Mouse (Mus musculus): ENCODE results near the gene Syce2. TPM values are rescaled to one million over a fixed set of nuclear protein-coding genes. Genes with fewer than 3 reads are reported as not detected.

Gene Syce2
- polyA plus RNA-seq, 1 experiment = 1.8 TPM

DNA sequence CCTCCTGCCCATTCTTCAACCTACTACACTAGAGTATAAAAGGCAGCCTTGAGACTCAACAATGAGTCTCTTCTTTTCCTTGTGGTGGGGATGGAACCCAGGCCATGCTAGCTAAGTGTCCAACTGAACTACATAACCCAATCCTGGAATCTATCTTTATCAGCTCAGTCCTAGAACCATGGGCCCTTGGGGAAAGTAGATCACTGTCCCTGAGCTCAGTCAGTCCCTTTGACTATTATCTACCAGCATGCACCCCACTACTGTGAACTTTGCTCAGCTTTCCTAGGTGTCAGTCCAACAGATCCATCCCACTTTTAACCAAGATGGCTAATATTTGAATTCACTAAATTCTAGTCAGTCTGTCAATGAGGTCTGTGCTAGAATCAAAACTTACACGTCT is 30.4 kb upstream of the Syce2 start:
- Histone ChIP-seq H3K4me1 (ENCODE audit: control insufficient read depth, insufficient read depth, low read length) (peaks cover 9% of the 10 kb centered on the region), H3K4me3 (replicated peaks; ENCODE audit: extremely low read depth, low read depth, low read length) (no peak overlapping the region)
- 65% methylated on average over 1 of the region's 1 CpGs for WGBS
- no peak for TF ChIP-seq POLR2A (IDR thresholded peaks at IDR 0.05; ENCODE audit: borderline replicate concordance, extremely low read depth, low read depth, low read length)
- no peak for TF ChIP-seq CTCF (IDR thresholded peaks at IDR 0.05; ENCODE audit: insufficient read depth, low read length)
- DNase-seq = no peak

GRCm38 (mm10) chr8:84844397-84845070 is 27.4 kb upstream of the Syce2 start:
- WGBS = 63% methylated on average over 9 of the region's 9 CpGs
- no peak for DNase-seq
- Histone ChIP-seq H3K4me1 (ENCODE audit: control insufficient read depth, insufficient read depth, low read length) (peaks cover 9% of the 10 kb centered on the region), H3K4me3 (replicated peaks; ENCODE audit: extremely low read depth, low read depth, low read length) (no peak overlapping the region)
- TF ChIP-seq CTCF (IDR thresholded peaks at IDR 0.05; ENCODE audit: insufficient read depth, low read length) (no peak), POLR2A (IDR thresholded peaks at IDR 0.05; ENCODE audit: borderline replicate concordance, extremely low read depth, low read depth, low read length) (no peak)

DNA sequence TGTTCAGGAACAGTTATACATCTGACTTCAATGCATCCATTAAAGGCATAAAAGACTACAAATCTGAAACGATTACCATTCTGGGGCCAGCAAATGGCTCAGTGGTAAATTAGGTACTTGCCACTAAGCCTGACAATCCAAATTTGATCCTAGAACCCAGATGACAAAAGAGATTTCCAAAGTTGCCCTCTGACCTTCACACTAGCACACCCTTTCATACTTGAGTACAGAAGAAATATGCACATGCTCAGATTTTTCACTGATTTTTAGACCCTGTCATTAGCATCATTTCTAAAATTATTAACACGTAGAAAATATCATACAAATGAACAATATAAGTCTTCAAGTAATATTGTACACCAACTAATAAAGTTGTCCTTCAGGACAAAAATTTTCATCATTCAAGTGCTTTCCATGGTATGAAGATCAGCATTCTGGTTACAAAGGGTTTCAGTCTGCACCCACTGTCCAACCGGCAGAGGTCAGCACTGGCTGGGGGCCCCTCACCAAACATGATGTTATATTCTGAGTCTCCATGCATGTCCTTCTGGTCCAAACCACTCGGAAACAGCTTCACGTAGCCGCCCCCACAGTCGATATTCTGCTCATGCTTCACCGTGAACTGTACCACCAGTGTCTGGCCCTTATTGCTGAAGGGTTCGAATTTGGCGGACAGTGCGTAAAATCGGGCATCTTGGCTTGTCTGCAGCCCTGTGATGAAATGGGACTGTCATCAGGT is 26.4 kb upstream of the Syce2 start:
- peak; percentile 25 for DNase-seq
- WGBS = 7% methylated on average over 12 of the region's 12 CpGs
- H3K4me1 ChIP-seq (ENCODE audit: control insufficient read depth, insufficient read depth, low read length) = peaks cover 9% of the 10 kb centered on the region
- peak overlapping the region; percentile 88 for H3K4me3 ChIP-seq (replicated peaks; ENCODE audit: extremely low read depth, low read depth, low read length)
- TF ChIP-seq POLR2A (IDR thresholded peaks at IDR 0.05; ENCODE audit: borderline replicate concordance, extremely low read depth, low read depth, low read length) = no peak
- peak; percentile 44; the same call in 1 of the 2 replicates for TF ChIP-seq CTCF (IDR thresholded peaks at IDR 0.05; ENCODE audit: insufficient read depth, low read length)

- H3K4me3 ChIP-seq (replicated peaks; ENCODE audit: extremely low read depth, low read depth, low read length) = peak overlapping the region; percentile 88
- DNase-seq = no peak
- WGBS = under 1% methylated on average over 30 of the region's 30 CpGs
- TF ChIP-seq POLR2A (IDR thresholded peaks at IDR 0.05; ENCODE audit: borderline replicate concordance, extremely low read depth, low read depth, low read length) = no peak
- no peak for TF ChIP-seq CTCF (IDR thresholded peaks at IDR 0.05; ENCODE audit: insufficient read depth, low read length)
- H3K4me1 ChIP-seq (ENCODE audit: control insufficient read depth, insufficient read depth, low read length) = peaks cover 7% of the 10 kb centered on the region
Observed at GRCm38 (mm10) chr8:84846094-84846721, 25.7 kb upstream of the Syce2 start.

DNA sequence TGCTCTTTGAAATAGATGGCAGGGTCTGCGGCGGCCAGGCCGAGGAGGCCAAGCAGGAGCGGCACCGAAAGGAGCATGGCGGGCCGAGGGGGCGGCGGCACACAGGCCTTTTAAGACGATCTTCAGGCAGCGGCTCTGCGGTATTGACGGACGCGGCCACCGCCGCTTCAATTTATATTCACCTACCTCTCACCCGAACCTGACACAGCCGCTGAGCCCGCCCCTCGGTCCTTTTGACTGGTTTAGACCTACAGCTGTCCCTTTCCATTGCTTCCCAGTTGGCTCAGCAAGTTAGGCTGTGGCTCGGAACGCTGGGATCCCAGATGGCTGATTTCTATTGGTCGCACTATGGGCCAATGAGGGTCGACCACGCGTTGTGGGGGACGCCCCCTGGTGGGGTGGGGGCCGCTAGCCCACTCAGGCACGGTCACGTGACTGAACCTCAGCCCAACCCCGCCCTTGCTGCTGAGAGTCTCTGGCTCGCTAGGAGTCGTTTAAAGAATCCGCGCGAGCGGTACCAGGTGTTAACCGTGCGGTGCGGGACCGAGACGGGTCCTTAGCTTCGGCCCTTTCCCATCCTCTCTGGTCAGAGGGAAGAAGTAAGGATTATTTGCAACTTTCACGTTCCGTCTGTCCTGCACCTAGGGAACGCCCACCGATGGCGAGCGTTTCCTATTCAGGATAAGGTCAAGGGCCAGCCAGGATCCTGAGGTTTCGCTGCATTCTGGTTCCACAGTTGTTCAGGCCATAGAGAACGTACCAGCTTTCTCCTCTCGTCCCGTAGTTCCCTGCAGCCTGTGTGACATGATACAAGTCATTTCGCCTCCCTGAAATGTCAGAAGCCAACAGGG is 25.0 kb upstream of the Syce2 start, which contains the start of gene Calr:
Gene Calr, minus strand, starts transcription at position 213 of the 851 bp plus-strand sequence.
- Histone ChIP-seq H3K4me3 (replicated peaks; ENCODE audit: extremely low read depth, low read depth, low read length) (peak within 1 kb of the TSS; percentile 88), H3K4me1 (ENCODE audit: control insufficient read depth, insufficient read depth, low read length) (peaks cover 7% of the 10 kb centered on the region)
- DNase-seq = peak; percentile 98
- TF ChIP-seq POLR2A (IDR thresholded peaks at IDR 0.05; ENCODE audit: borderline replicate concordance, extremely low read depth, low read depth, low read length) (peak; percentile 98), CTCF (IDR thresholded peaks at IDR 0.05; ENCODE audit: insufficient read depth, low read length) (no peak)
- WGBS = under 1% methylated on average over 55 of the region's 55 CpGs

DNA sequence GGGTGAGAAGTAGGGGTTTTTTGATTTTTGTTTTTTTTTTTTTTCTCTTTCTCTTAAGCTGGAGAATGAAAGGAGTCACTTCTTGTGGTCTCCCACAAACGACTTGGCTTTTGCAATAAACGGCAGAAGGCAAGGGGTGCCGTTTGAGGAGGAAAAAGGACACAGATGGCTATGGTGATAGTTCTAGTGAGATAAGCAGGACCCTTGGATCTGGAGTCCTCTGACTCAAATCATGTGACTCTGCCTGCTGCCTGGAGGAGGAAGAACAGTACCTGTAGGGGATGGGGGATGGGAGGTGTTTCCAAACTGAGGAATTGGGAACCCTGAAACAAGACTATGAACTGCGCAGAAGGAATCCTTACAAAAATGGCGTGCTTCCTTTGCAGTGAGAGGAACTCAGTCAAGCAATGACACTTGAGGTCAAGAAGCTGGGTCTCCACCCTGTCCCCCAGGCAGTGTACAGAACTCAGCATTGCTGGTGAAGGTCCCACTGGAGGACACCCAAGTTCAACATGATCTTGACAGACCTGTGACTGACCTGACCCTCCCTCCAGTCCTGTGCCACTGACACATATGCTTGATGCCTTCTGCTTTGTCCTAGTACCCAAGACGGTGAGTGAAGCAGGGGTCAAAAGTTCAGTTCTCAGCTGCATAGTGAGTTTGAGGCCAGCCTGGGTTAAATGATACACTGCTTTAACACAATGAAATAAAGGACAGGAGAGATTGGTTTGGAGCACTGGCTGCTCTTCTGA is 24.1 kb upstream of the Syce2 start:
- no peak for TF ChIP-seq CTCF (IDR thresholded peaks at IDR 0.05; ENCODE audit: insufficient read depth, low read length)
- no peak for TF ChIP-seq POLR2A (IDR thresholded peaks at IDR 0.05; ENCODE audit: borderline replicate concordance, extremely low read depth, low read depth, low read length)
- no peak overlapping the region for H3K4me3 ChIP-seq (replicated peaks; ENCODE audit: extremely low read depth, low read depth, low read length)
- no peak for DNase-seq
- WGBS = 40% methylated on average over 6 of the region's 6 CpGs
- peaks cover 7% of the 10 kb centered on the region for H3K4me1 ChIP-seq (ENCODE audit: control insufficient read depth, insufficient read depth, low read length)

DNA sequence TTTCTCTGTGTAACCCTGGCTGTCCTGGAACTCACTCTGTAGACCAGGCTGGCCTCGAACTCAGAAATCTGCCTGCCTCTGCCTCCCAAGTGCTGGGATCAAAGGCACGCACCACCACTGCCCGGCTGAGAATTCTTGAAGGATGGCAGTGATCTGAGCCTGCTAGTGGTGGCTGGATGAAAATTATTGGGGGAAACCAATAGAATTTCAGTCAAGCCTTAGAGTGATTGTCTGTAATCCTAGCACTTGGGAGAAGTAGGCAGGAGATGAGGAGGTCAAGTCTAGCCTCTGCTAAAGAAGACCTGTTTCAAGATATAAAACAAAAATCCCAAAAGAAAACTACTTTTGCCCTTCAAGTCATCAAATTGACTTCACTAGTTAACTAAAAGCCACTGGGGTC is 15.5 kb upstream of the Syce2 start:
- 90% methylated on average over 3 of the region's 3 CpGs for WGBS
- no peak for DNase-seq
- TF ChIP-seq CTCF (IDR thresholded peaks at IDR 0.05; ENCODE audit: insufficient read depth, low read length) (no peak), POLR2A (IDR thresholded peaks at IDR 0.05; ENCODE audit: borderline replicate concordance, extremely low read depth, low read depth, low read length) (no peak)
- H3K4me3 ChIP-seq (replicated peaks; ENCODE audit: extremely low read depth, low read depth, low read length) = no peak overlapping the region
- peaks cover 3% of the 10 kb centered on the region for H3K4me1 ChIP-seq (ENCODE audit: control insufficient read depth, insufficient read depth, low read length)

GRCm38 (mm10) chr8:84856864-84857441 is 15.0 kb upstream of the Syce2 start, which contains the start of gene Farsa:
Gene Farsa (plus strand): TSS chr8:84856989.
- WGBS = under 1% methylated on average over 39 of the region's 39 CpGs
- peak; percentile 88 for DNase-seq
- Histone ChIP-seq H3K4me1 (ENCODE audit: control insufficient read depth, insufficient read depth, low read length) (peaks cover 3% of the 10 kb centered on the region), H3K4me3 (replicated peaks; ENCODE audit: extremely low read depth, low read depth, low read length) (peak within 1 kb of the TSS; percentile 79)
- peak; percentile 95 for TF ChIP-seq POLR2A (IDR thresholded peaks at IDR 0.05; ENCODE audit: borderline replicate concordance, extremely low read depth, low read depth, low read length)
- no peak for TF ChIP-seq CTCF (IDR thresholded peaks at IDR 0.05; ENCODE audit: insufficient read depth, low read length)

Data from lung, adult 2 months (tissue).